Mouse (Mus musculus): ENCODE data around the gene Rps27l.

GRCm38 (mm10) chr9:66919382-66919971 lies 26.4 kb upstream of the Rps27l start, which contains the start of gene Rab8b:
- TF ChIP-seq CTCF (IDR thresholded peaks at IDR 0.05), result no peak
- TF ChIP-seq EP300 (IDR thresholded peaks at IDR 0.05), result no peak

All from lung, postnatal 0 days (tissue).